Mouse (Mus musculus) MEL (cell line): ENCODE data around the gene Lamp1.

Experiments used
- CTCF ChIP-seq, 3 experiments: IDR thresholded peaks in 2 of 3; conservative IDR thresholded peaks in 1 of 3; 2 replicates each; pipeline ENCODE4 v1.5.1; 2011 to 2012; ENCODE audit warnings: low read length in 3 of 3, low read depth in 2 of 3, mild to moderate bottlenecking in 2 of 3, improper control_type of control experiment in 1 of 3, inconsistent platforms in 1 of 3, mixed read lengths in 1 of 3, moderate library complexity in 1 of 3; ENCODE audit not compliant: control insufficient read depth in 1 of 3, insufficient read depth in 1 of 3, poor library complexity in 1 of 3, severe bottlenecking in 1 of 3
- GATA1 ChIP-seq: IDR thresholded peaks from 2 replicates; pipeline ENCODE4 v1.6.1; 2011; ENCODE audit warnings: low read depth, low read length, improper control_type of control experiment
- JUND ChIP-seq: IDR thresholded peaks from 2 replicates; pipeline ENCODE4 v1.6.1; 2011; ENCODE audit warnings: low read depth, mild to moderate bottlenecking, improper control_type of control experiment, low read length
- KAT2A ChIP-seq: conservative IDR thresholded peaks from 2 replicates; pipeline ENCODE4 v1.6.1; 2012; ENCODE audit warnings: low read depth, low read length, improper control_type of control experiment, inconsistent platforms
- MAX ChIP-seq: IDR thresholded peaks from 2 replicates; pipeline ENCODE4 v1.6.1; 2011; ENCODE audit warnings: low read length, improper control_type of control experiment
- NELFE ChIP-seq: IDR thresholded peaks from 2 replicates; pipeline ENCODE4 v1.6.1; 2011; ENCODE audit warnings: low read depth, low read length, improper control_type of control experiment
- POLR2A ChIP-seq, 2 experiments: IDR thresholded peaks; 2 replicates each; pipeline ENCODE4 v1.6.1; 2011 to 2012; ENCODE audit warnings: low read length in 2 of 2, mild to moderate bottlenecking in 2 of 2, control low read depth in 1 of 2, improper control_type of control experiment in 1 of 2, low read depth in 1 of 2, moderate library complexity in 1 of 2; ENCODE audit not compliant: control insufficient read depth in 1 of 2, insufficient read depth in 1 of 2, poor library complexity in 1 of 2
- USF1 ChIP-seq: IDR thresholded peaks from 2 replicates; pipeline ENCODE4 v1.6.1; 2014; ENCODE audit warnings: low read depth, mild to moderate bottlenecking, inconsistent platforms, low read length, improper control_type of control experiment, moderate library complexity

DNA sequence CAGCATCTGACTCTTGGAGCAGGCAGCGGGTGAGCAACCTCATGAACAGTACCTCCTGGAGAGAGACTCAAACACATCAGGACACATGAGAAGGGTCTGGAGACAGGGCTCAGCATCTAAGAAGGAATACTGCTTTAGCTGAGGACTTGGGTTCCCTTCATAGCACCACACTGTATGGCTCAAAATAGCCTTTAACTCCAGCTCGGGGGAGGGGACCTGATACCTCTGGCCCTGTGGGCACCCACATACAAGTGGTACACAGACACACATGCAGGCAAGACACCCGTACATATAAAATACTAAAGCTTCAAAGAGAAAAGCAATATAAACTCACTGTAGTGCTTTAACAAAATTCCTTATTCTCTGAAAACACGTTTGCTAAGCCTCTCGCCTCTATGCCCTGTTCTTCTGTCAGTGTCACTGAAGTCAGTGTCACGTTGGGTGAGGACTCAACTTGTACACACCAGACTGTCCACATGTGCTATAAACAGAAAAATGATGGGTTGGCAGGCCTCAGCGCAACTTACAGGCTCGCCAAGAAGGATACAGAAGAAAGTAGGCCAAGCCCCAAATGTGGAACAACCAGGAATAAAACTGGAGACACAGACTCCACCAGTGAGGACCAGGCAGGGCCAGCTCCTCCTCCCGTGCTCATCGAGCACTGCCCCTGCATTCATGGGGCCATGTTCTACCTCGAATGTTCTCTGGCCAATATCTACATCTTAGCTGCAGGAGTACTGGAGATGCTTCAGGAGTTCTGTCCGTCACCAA is 2.4 kb upstream of the Lamp1 start:
- no peak for TF ChIP-seq POLR2A (IDR thresholded peaks at IDR 0.05; ENCODE audit: control insufficient read depth in 1 of 2, insufficient read depth in 1 of 2, low read depth in 1 of 2, low read length in 2 of 2, poor library complexity in 1 of 2)
- TF ChIP-seq CTCF (IDR thresholded peaks at IDR 0.05 in 2 of 3, conservative IDR thresholded peaks at IDR 0.05 in 1 of 3; ENCODE audit: control insufficient read depth in 1 of 3, insufficient read depth in 1 of 3, low read depth in 2 of 3, low read length in 3 of 3, poor library complexity in 1 of 3, severe bottlenecking in 1 of 3), result no peak
- TF ChIP-seq GATA1, result no peak
- TF ChIP-seq USF1, result no peak
- TF ChIP-seq JUND, result no peak
- TF ChIP-seq KAT2A, result no peak
- TF ChIP-seq MAX, result no peak
- TF ChIP-seq NELFE, result no peak
